Comparison of ENCODE assay signal across 8 mouse cellular contexts in genomic region chr2:18997387-18997971, GRCm38 (mm10). TPM values are rescaled to one million over a fixed set of nuclear protein-coding genes. Genes with fewer than 3 reads are reported as not detected.
DNase-seq lines count a peak whose midpoint lies in the region; ATAC-seq lines count a peak whose summit lies in the region.

No protein-coding gene starts in this region.

- WGBS in limb, embryonic 13.5 days, result under 1% methylated on average over 46 of the region's 46 CpGs
- under 1% methylated on average over 46 of the region's 46 CpGs for WGBS in midbrain, embryonic 15.5 days

- peak; percentile 62 for ATAC-seq in limb, embryonic 13.5 days (ENCODE audit: low FRiP score, low read depth)
- ATAC-seq in midbrain, embryonic 15.5 days (replicated peaks), result peak; percentile 81

- H3K9ac ChIP-seq in limb, embryonic 13.5 days, result peak overlapping the region; percentile 81
- peak overlapping the region; percentile 87 for H3K9ac ChIP-seq in midbrain, embryonic 15.5 days

- H3K27ac ChIP-seq in limb, embryonic 13.5 days, result peak overlapping the region; percentile 83
- peak overlapping the region; percentile 86 for H3K27ac ChIP-seq in midbrain, embryonic 15.5 days

- peak overlapping the region; percentile 75 for H3K4me3 ChIP-seq in limb, embryonic 13.5 days
- H3K4me3 ChIP-seq in midbrain, embryonic 15.5 days, result peak overlapping the region; percentile 72

- peak overlapping the region; percentile 99 for H3K4me2 ChIP-seq in limb, embryonic 13.5 days (replicated peaks)
- H3K4me2 ChIP-seq in midbrain, embryonic 15.5 days, result peak overlapping the region; percentile 69

- peak; percentile 38 to 47 for DNase-seq in left cerebral cortex, adult 18-20 months (ENCODE audit: low spot score in 2 of 2)
- DNase-seq in left cerebral cortex, adult 11 months (ENCODE audit: low spot score), result no peak
- DNase-seq in cerebellum, adult 8-10 months, result peak; percentile 47
- DNase-seq in frontal cortex, postnatal 25 days (ENCODE audit: low spot score in 2 of 2), result peak; percentile 27 to 31
- DNase-seq in induced T-regulatory cell, adult 2 months (ENCODE audit: low read depth), result peak; percentile 67
- DNase-seq in spleen, postnatal 4 days (ENCODE audit: low spot score in 2 of 2), result peak; percentile 68 to 88

- H3K4me1 ChIP-seq in limb, embryonic 13.5 days, result peaks cover 26% of the 10 kb centered on the region
- H3K4me1 ChIP-seq in midbrain, embryonic 15.5 days, result peaks cover 18% of the 10 kb centered on the region

- 0 out of 2 replicates have a peak, but pooled peaks cover 4% of the 10 kb centered on the region for H3K27me3 ChIP-seq in limb, embryonic 13.5 days
- H3K27me3 ChIP-seq in midbrain, embryonic 15.5 days (replicated peaks), result no peaks in the 10 kb centered on the region

- no peaks in the 10 kb centered on the region for H3K36me3 ChIP-seq in limb, embryonic 13.5 days
- H3K36me3 ChIP-seq in midbrain, embryonic 15.5 days (replicated peaks), result no peaks in the 10 kb centered on the region

- H3K9me3 ChIP-seq in limb, embryonic 13.5 days, result no peaks in the 10 kb centered on the region
- no peaks in the 10 kb centered on the region for H3K9me3 ChIP-seq in midbrain, embryonic 15.5 days

RNA-seq across cellular contexts. Expression of gene Pip4k2a, which starts 0.4 kb away (rescaled TPM):
- total RNA-seq in left cerebral cortex, adult 18-20 months (2021), result 10 to 100 TPM; 55.5 to 56.2 TPM
- 8.5 and 8.6 TPM in 2 replicates for polyA plus RNA-seq in limb, embryonic 13.5 days (2015; fragmentation: Nextera tagmentation; extraction: Ambion mirVana)
- polyA plus RNA-seq in midbrain, embryonic 15.5 days (2015; fragmentation: Nextera tagmentation; extraction: Ambion mirVana), result 10.5 and 10.7 TPM in 2 replicates

RNA-seq across cellular contexts. Expression of gene 4930426L09Rik, which starts 0.7 kb away (rescaled TPM):
- 1 to 10 TPM in 1 of 2 experiments, under 1 TPM in 1; 1.00 to 1.1 TPM for total RNA-seq in left cerebral cortex, adult 18-20 months (2021)
- 0.38 and 0.42 TPM in 2 replicates for polyA plus RNA-seq in limb, embryonic 13.5 days (2015; fragmentation: Nextera tagmentation; extraction: Ambion mirVana)
- 0.38 and 0.59 TPM in 2 replicates for polyA plus RNA-seq in midbrain, embryonic 15.5 days (2015; fragmentation: Nextera tagmentation; extraction: Ambion mirVana)
